Mouse (Mus musculus) left cerebral cortex, postnatal 25 days (tissue): ENCODE data around the gene Gm49340. TPM values are rescaled to one million over a fixed set of nuclear protein-coding genes. Genes with fewer than 3 reads are reported as not detected.
A peak's percentile ranks its signal among the peaks of the same experiment; 100 is the strongest.
"Not testable (repeated sequence)": the region's sequence is repeated elsewhere in the genome, so short reads cannot be mapped to it uniquely, and the experiment has no call there.

ENCODE experiments used
- DNase-seq, 2 experiments: peaks; one replicate each; pipeline ENCODE4 v3.0.0; 2022; ENCODE audit warnings: low spot score in 2 of 2, mixed read lengths in 1 of 2
- intact Hi-C: fragments of 180-260 bp; cut with DNase I; formaldehyde crosslinking; loops from one replicate; pipeline ENCODE4 v1.15.1; 2025
- total RNA-seq, 2 experiments: library from RNA; stranded (reverse); gene quantifications; 2 replicates each; pipeline ENCODE4 v1.2.3; 2021

The Gm49340 gene
- total RNA-seq = not detected

DNA sequence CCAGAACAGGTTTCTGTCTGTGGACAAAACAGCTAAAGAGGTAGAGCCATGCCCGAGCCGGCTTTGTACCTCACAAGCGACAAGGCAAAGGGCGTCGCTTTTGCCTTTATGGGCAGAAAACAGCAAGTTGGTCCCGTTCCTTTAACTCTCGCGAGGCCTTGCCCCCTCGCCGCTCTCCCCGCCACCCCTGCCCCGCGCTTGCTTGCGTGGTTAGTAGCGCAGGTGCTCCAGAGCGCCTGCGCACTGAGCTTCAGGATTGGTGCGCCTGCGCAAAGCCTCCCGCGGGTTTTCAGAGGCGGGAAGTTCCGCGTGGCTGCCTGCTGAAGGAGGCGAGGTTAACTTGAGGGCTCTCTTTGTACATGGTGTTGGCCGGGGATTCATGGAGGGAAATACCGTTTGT lies at the start of gene Gm49340, which contains the start of the genes Aspa and Spata22:
Gene Gm49340 (plus strand): TSS at position 300 of the 400 bp plus-strand sequence.
Gene Aspa (minus strand): TSS at position 155 of the 400 bp plus-strand sequence.
Gene Spata22 (plus strand): TSS at position 300 of the 400 bp plus-strand sequence.
- no peak for DNase-seq
- intact Hi-C loops = no loop called here

- no peak for DNase-seq
- intact Hi-C loops = loop anchor here (2.0 to 5.0 kb wide), 2 partner anchors 82 to 143 kb away; partner anchors contain the start of genes Ctns, Haspin and Shpk
These were observed 48.8 kb upstream of the Gm49340 start for GRCm38 (mm10) chr11:73280710-73281109.

DNA sequence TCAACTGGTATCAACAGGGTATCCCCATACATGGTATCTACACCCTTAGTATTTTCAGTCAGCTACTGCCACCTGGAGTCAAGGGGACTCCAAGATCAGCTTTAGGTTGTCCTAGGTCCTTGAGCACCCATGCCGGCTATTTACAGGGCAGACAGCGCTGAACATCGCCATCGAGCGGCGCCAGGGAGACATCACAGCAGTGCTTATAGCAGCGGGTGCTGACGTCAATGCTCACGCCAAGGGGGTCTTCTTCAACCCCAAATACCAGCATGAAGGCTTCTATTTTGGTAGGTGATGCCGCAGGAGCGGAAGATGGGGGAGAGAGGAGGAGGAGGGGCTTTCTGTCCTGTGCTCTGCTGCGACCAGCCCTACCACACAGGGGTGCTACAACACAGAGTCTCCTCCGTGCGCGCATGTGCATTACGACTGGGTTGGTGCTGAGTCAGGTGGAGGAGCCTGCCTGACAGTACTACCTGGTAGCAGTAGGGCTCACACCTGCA lies 48.0 kb upstream of the Gm49340 start:
- peak; percentile 82 to 87 for DNase-seq
- intact Hi-C loops = loop anchor here (2.0 to 5.0 kb wide), 2 partner anchors 83 to 144 kb away; partner anchors contain the start of genes Ctns, Haspin and Shpk

DNA sequence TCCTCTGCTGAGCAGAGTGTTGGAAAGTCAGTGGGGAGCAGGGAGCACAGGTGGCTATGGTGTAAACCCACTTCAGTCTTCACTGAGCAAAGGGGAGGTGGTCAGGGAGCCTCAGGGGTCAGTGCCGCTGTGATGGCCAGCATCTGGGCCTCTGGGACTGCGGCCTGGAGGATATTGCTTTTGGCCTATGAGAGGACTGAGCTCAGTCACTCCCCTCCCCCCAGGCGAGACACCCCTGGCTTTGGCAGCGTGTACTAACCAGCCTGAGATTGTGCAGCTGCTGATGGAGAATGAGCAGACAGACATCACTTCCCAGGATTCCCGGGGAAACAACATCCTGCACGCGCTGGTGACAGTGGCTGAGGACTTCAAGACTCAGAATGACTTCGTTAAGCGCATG lies 46.2 kb upstream of the Gm49340 start:
- peak in 1 of 2 experiments; percentile 12 for DNase-seq
- intact Hi-C loops = loop anchor here (5.0 kb wide), 1 partner anchor 146 kb away; the partner anchor contains the start of gene Haspin

DNA sequence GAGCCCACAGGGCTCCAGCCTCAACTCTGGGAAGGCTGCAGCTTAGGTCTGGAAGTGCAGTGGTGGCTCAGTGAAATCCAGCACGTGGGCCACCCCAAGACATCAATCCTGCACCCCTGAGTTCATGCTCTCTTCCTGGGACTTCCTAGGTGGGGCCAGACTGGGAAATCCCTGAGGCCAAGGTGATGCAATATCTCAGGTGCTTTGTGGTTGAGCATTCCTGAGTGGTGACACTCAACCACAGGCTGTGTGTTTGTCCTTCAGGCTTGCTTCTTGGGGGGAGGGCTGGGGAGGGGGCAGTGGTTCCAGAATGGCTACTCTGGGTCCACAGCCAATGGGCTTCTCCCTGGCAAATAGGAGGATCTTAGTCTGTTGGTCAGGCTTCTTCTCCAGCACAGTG lies 45.6 kb upstream of the Gm49340 start:
- intact Hi-C loops = loop anchor here (5.0 kb wide), 1 partner anchor 147 kb away; the partner anchor contains the start of gene Haspin

GRCm38 (mm10) chr11:73284351-73284750 lies 45.2 kb upstream of the Gm49340 start:
- DNase-seq = no peak
- intact Hi-C loops = loop anchor here (5.0 kb wide), 1 partner anchor 147 kb away; the partner anchor contains the start of gene Haspin

More for the DNA sequence above, 45.6 kb upstream of the Gm49340 start:
- DNase-seq = no peak

- intact Hi-C loops = no loop called here
- no peak for DNase-seq
These were observed 39.9 kb upstream of the Gm49340 start for GRCm38 (mm10) chr11:73289621-73290020.

DNA sequence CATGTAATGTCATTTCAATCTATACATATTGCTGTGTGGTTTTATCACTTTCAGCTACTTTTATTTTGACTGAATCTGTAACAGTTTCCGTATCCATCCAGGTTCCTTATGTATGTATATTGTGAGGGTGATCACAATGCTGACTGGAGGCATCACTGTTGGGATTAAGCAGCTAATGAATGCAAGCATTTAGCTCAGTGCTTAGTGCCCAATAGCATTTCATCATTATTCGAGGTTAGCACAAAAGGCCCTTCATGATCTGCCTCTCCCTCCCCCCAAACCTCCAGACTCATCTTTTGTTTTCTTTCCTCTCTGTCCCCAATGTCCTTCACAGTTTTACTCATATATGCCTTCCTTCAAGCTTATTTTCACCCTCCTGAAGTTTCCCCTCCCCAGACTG lies 26.4 kb upstream of the Gm49340 start:
- intact Hi-C loops = no loop called here
- no peak for DNase-seq

DNA sequence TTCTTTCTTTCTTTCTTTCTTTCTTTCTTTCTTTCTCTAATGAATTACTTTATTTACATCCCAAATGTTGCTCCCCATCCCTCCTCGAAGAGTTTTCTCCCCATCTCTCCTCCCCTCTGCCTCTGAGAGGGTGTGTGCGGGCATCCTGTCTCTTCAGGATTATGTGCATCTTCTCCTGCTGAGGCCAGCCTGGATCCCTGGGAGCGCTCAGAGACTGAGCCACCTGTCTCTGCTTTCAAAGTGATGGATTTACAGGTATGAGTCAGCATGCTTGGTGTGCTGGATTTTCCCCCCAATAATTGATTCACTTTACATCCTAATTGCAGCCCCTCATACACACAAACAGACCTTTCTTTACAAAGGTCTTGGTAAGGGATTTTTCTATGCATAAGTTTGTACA lies 13.6 kb upstream of the Gm49340 start:
- DNase-seq = no peak
- intact Hi-C loops = no loop called here

GRCm38 (mm10) chr11:73318581-73318980 lies 11.0 kb upstream of the Gm49340 start:
- DNase-seq, intact Hi-C loops: not testable (repeated sequence)

- intact Hi-C loops, DNase-seq: not testable (repeated sequence)
These were observed 8.5 kb upstream of the Gm49340 start for GRCm38 (mm10) chr11:73321064-73321463.

- no peak for DNase-seq
- intact Hi-C loops = no loop called here
These were observed 5.4 kb upstream of the Gm49340 start for GRCm38 (mm10) chr11:73323906-73324830.

GRCm38 (mm10) chr11:73326485-73326886 lies 3.1 kb upstream of the Gm49340 start:
- no peak for DNase-seq
- intact Hi-C loops = no loop called here

DNA sequence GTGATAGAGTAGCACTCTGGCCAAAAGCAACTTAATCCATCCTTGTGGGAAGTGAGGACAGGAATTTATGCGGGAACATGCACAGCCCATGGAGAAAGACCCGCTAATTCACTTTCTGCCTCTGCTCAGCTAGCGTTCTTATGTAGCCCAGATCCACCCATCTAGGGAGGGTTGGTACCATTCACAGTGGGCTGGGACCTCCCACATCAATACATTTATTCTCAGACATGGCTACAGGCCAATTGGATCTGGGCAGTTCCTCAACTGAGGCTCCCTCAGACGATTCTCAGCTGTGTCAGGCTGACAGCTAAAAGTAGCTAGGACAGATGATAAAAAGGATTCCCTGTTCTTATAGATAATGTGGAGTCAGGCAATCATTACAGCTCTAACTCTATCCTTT lies 2.2 kb upstream of the Gm49340 start:
- intact Hi-C loops = no loop called here
- peak in 1 of 2 experiments; percentile 50 for DNase-seq

- DNase-seq = no peak
- intact Hi-C loops = no loop called here
These were observed 3.8 kb downstream of the Gm49340 start for GRCm38 (mm10) chr11:73333357-73333756.

DNA sequence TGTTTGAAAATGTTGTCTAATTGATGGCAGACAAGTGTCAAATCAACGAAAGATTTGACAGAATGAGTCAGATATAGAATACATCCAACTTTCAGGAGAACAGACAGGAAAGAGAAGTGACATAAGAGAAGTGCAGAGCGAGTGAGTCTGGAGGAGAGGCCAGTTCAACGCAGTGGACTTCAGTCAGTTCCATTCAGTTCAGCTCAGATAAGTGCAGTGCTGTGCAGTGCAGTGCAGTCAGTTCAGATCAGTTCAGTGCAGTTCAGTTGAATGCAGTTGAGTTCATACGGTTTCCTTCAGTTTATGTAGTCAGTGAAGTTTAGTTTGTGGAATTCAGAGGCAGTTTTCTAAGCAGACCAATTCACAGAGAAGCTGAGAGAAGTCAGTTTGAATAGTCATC lies 7.4 kb downstream of the Gm49340 start:
- DNase-seq = no peak
- intact Hi-C loops = no loop called here

DNA sequence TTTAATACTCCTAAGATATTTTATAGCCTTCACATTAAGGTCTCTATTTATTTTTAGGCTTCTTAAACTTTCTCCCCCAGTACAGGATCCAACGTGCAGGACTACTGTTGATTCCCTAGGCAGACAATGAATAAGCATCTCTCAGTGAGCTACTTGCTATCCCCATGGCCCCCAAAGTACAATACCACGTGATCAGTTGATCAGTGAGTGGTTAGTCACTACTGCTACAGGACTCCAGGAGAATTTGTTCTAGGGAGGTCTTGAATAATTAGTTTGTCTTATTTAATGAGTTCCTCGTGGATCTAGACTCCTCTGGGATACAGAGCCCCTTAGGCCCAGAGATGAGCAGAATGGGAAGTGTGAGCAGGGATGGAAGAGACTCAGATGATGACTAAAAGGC lies 20.9 kb downstream of the Gm49340 start, which contains the start of gene Olfr20:
Gene Olfr20 (plus strand): TSS at position 301 of the 400 bp plus-strand sequence.
- no peak for DNase-seq
- intact Hi-C loops = no loop called here

DNA sequence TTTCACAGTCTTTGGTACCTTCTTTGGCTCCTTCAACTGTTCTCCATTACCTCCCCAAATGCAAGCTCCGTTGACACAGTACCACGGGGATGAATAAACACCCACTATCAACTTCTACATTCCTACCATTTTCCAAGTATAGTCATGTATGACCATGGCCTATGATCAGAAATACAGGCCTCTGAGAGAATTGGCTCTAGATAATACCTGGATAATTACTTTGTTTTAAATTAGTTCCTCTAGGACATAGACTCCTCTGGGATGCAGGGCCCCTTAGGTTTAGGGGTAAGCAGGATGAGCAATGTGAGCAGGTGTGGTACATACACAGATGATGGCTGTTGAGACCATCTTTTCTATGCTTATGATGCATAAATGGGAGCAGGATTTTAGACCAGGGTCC lies 41.4 kb downstream of the Gm49340 start, which contains the start of gene Olfr376:
Gene Olfr376 (plus strand): TSS at position 301 of the 400 bp plus-strand sequence.
- intact Hi-C loops = no loop called here
- no peak for DNase-seq

GRCm38 (mm10) chr11:73395374-73395773 lies 65.8 kb downstream of the Gm49340 start:
- intact Hi-C loops = no loop called here
- no peak for DNase-seq

DNA sequence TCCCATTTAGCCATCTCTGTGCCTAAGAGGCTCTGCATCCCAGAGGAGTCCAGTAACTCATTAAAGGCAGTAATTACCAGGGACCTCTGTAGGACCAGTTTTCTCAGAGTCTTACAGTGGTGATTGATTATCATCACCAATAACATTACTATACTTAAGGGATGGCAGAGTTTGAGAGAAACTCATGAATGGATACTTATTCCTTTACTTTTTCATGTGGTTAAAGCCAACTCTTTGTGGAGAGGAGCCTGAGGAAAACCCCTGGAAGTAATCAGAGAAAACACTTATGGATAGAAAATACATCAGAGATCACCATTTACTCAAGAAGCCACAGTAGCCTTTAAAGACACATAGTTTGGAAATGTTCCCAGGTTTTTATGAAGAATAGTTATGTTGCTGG lies 70.0 kb downstream of the Gm49340 start, which contains the start of gene Olfr1:
Gene Olfr1 (minus strand): TSS at position 101 of the 400 bp plus-strand sequence.
- intact Hi-C loops = no loop called here
- no peak for DNase-seq
